Mouse (Mus musculus): Measurements from ENCODE around the gene Carns1.

GRCm38 (mm10) chr19:4175368-4175947 lies at the start of gene Carns1:
- TF ChIP-seq EP300 (IDR thresholded peaks at IDR 0.05; ENCODE audit: low read depth), result no peak
- TF ChIP-seq CTCF (IDR thresholded peaks at IDR 0.05; ENCODE audit: low read depth), result no peak

All from heart, postnatal 0 days (tissue).